Mouse (Mus musculus) liver, adult 2 months (tissue): ENCODE results near the gene Efcab6. TPM values are rescaled to one million over a fixed set of nuclear protein-coding genes. Genes with fewer than 3 reads are reported as not detected.

Source experiments
- DNase-seq: peaks from one replicate; pipeline ENCODE4 v3.0.0-alpha.2; 2011; ENCODE audit warnings: low read depth, low spot score; ENCODE audit errors: extremely low read depth
- H3K27ac ChIP-seq: fragments of 200-500 bp; replicated peaks from 2 replicates; pipeline ENCODE4 v1.5.1; 2012; ENCODE audit warnings: low read depth, mild to moderate bottlenecking, control low read depth, inconsistent platforms, low read length; ENCODE audit not compliant: insufficient read depth
- H3K27me3 ChIP-seq: fragments of 200-500 bp; 2 replicates; pipeline ENCODE4 v1.6.1; 2012; ENCODE audit warnings: mild to moderate bottlenecking, moderate library complexity, low read length, inconsistent platforms; ENCODE audit not compliant: control insufficient read depth, insufficient read depth
- H3K36me3 ChIP-seq: fragments of 200-500 bp; 2 replicates; pipeline ENCODE4 v1.6.1; 2012; ENCODE audit warnings: low read length, inconsistent platforms; ENCODE audit not compliant: control insufficient read depth, insufficient read depth
- H3K4me1 ChIP-seq: fragments of 200-500 bp; 2 replicates; pipeline ENCODE4 v1.6.1; 2011; ENCODE audit warnings: low read length; ENCODE audit not compliant: control insufficient read depth, insufficient read depth
- H3K4me3 ChIP-seq: fragments of 200-500 bp; 2 replicates; pipeline ENCODE4 v1.5.1; 2011; ENCODE audit warnings: low read depth, mild to moderate bottlenecking, control low read depth, low read length, moderate library complexity; ENCODE audit not compliant: insufficient read depth
- H3K79me2 ChIP-seq: fragments of 200-500 bp; 2 replicates; pipeline ENCODE4 v1.6.1; 2012; ENCODE audit warnings: inconsistent platforms, mild to moderate bottlenecking, low read length, moderate library complexity; ENCODE audit not compliant: control insufficient read depth, insufficient read depth
- H3K9ac ChIP-seq: fragments of 200-500 bp; 2 replicates; pipeline ENCODE4 v1.6.1; 2012; ENCODE audit warnings: low read depth, mild to moderate bottlenecking, control low read depth, inconsistent platforms, low read length
- CTCF ChIP-seq: fragments of 200-500 bp; IDR thresholded peaks from 2 replicates; pipeline ENCODE4 v1.5.1; 2011; ENCODE audit warnings: low read depth, low read length, control low read depth
- POLR2A ChIP-seq: fragments of 200-500 bp; IDR thresholded peaks from 2 replicates; pipeline ENCODE4 v1.6.1; 2011; ENCODE audit warnings: low read length, control low read depth; ENCODE audit not compliant: insufficient read depth; ENCODE audit errors: extremely low read depth
- WGBS: fragments of 180-500 bp; shearing (Covaris S2); methylation state at CpG from one replicate; pipeline ENCODE4 v1.1.7; 2018; 5-methylcytosine and 5-hydroxymethylcytosine counted together
- polyA plus RNA-seq: library from polyadenylated mRNA; depleted of rRNA; stranded (reverse); fragments of >200 nt; gene quantifications from 2 replicates; pipeline ENCODE4 v1.2.3, GENCODE M21; 2012
- total RNA-seq: library from RNA; depleted of rRNA; stranded (reverse); fragments of >200 nt; gene quantifications from 2 replicates; pipeline ENCODE4 v1.2.3, GENCODE M21; 2014

Gene Efcab6
- total and polyA plus RNA-seq, 2 experiments, result not detected

- WGBS, result 80% methylated on average over 13 of the region's 13 CpGs
- no peaks in the 10 kb centered on the region for H3K36me3 ChIP-seq
Observed at GRCm38 (mm10) chr15:83906472-83906871, 158.7 kb downstream of the Efcab6 start.

GRCm38 (mm10) chr15:83897286-83897685 lies 167.9 kb downstream of the Efcab6 start:
- WGBS, result 67% methylated on average over 9 of the region's 9 CpGs
- no peak for DNase-seq
- Histone ChIP-seq H3K27ac (no peak overlapping the region), H3K36me3 (no peaks in the 10 kb centered on the region), H3K4me3 (no peak overlapping the region), H3K79me2 (no peaks in the 10 kb centered on the region), H3K9ac (no peak overlapping the region), H3K4me1 (no peaks in the 10 kb centered on the region), H3K27me3 (0 out of 2 replicates have a peak, but pooled peaks cover 2% of the 10 kb centered on the region)
- TF ChIP-seq POLR2A (no peak), CTCF (no peak)

More at GRCm38 (mm10) chr15:83906472-83906871, 158.7 kb downstream of the Efcab6 start:
- DNase-seq, result peak; percentile 4
- Histone ChIP-seq H3K9ac (no peak overlapping the region), H3K4me1 (no peaks in the 10 kb centered on the region), H3K4me3 (no peak overlapping the region), H3K27ac (no peak overlapping the region), H3K79me2 (no peaks in the 10 kb centered on the region), H3K27me3 (no peaks in the 10 kb centered on the region)
- TF ChIP-seq CTCF (no peak), POLR2A (no peak)

- WGBS, result 52% methylated on average over 9 of the region's 9 CpGs
- H3K9ac ChIP-seq, result no peak overlapping the region
- no peak for DNase-seq
- H3K4me3 ChIP-seq, result no peak overlapping the region
- H3K4me1 ChIP-seq, result no peaks in the 10 kb centered on the region
- H3K36me3 ChIP-seq, result no peaks in the 10 kb centered on the region
- H3K27ac ChIP-seq, result no peak overlapping the region
- H3K27me3 ChIP-seq, result 0 out of 2 replicates have a peak, but pooled peaks cover 2% of the 10 kb centered on the region
- TF ChIP-seq POLR2A (no peak), CTCF (no peak)
- no peaks in the 10 kb centered on the region for H3K79me2 ChIP-seq
Observed at GRCm38 (mm10) chr15:83896011-83896410, 169.2 kb downstream of the Efcab6 start.

- no peak for DNase-seq
- Histone ChIP-seq H3K79me2 (no peaks in the 10 kb centered on the region), H3K36me3 (no peaks in the 10 kb centered on the region), H3K27me3 (0 out of 2 replicates have a peak, but pooled peaks cover 2% of the 10 kb centered on the region), H3K4me3 (no peak overlapping the region), H3K27ac (no peak overlapping the region), H3K9ac (no peak overlapping the region), H3K4me1 (no peaks in the 10 kb centered on the region)
- WGBS, result 59% methylated on average over 7 of the region's 7 CpGs
- TF ChIP-seq POLR2A (no peak), CTCF (no peak)
Observed at GRCm38 (mm10) chr15:83894261-83894660, 170.9 kb downstream of the Efcab6 start.

- H3K36me3 ChIP-seq, result no peaks in the 10 kb centered on the region
- TF ChIP-seq CTCF (no peak), POLR2A (no peak)
- no peak for DNase-seq
- no peaks in the 10 kb centered on the region for H3K79me2 ChIP-seq
- H3K27ac ChIP-seq, result no peak overlapping the region
- H3K9ac ChIP-seq, result no peak overlapping the region
- H3K27me3 ChIP-seq, result no peaks in the 10 kb centered on the region
- no peaks in the 10 kb centered on the region for H3K4me1 ChIP-seq
- no peak overlapping the region for H3K4me3 ChIP-seq
- WGBS, result 85% methylated on average over 15 of the region's 15 CpGs
Observed at GRCm38 (mm10) chr15:83892871-83893270, 172.3 kb downstream of the Efcab6 start.

- DNase-seq, result no peak
- Histone ChIP-seq H3K27ac (no peak overlapping the region), H3K9ac (no peak overlapping the region), H3K36me3 (no peaks in the 10 kb centered on the region), H3K27me3 (no peaks in the 10 kb centered on the region; the same call in 1 of the 2 replicates), H3K79me2 (no peaks in the 10 kb centered on the region), H3K4me1 (no peaks in the 10 kb centered on the region), H3K4me3 (no peak overlapping the region)
- no peak for TF ChIP-seq POLR2A
- TF ChIP-seq CTCF, result no peak
- WGBS, result 82% methylated on average over 9 of the region's 9 CpGs
Observed at GRCm38 (mm10) chr15:83884291-83884690, 180.9 kb downstream of the Efcab6 start.
